Mouse (Mus musculus) erythroid progenitor cell, adult 5-6 weeks (primary cell): ENCODE data around the gene Aplnr. TPM values are rescaled to one million over a fixed set of nuclear protein-coding genes. Genes with fewer than 3 reads are reported as not detected.

ENCODE experiments used
- ATAC-seq: replicated peaks from 2 replicates; pipeline ENCODE4 v1.8.0; 2016; ENCODE audit warnings: moderate number of reproducible peaks, mild to moderate bottlenecking, moderate TSS enrichment, inconsistent platforms; ENCODE audit not compliant: poor library complexity, low FRiP score, severe bottlenecking
- total RNA-seq, 2 experiments: library from RNA; stranded (forward) in 1 of 2; stranded (reverse) in 1 of 2; fragments of 150-400 nt in 1 of 2; fragments of 186-747, 209-891 nt in 1 of 2; gene quantifications; 2 replicates each; pipeline versions ENCODE4 v1.2.3 to v1.2.4; 2015 to 2017; ENCODE audit warnings: low replicate concordance in 2 of 2

Aplnr gene
- total RNA-seq, 2 experiments from 2014 or later, result 1.3 TPM; not detected in 1

GRCm38 (mm10) chr2:85135099-85135498 lies 926 bp upstream of the Aplnr start:
- ATAC-seq, result no peak

GRCm38 (mm10) chr2:85136831-85137520 lies 951 bp downstream of the Aplnr start:
- no peak for ATAC-seq

GRCm38 (mm10) chr2:85137601-85138140 lies 1.6 kb downstream of the Aplnr start:
- no peak for ATAC-seq

DNA sequence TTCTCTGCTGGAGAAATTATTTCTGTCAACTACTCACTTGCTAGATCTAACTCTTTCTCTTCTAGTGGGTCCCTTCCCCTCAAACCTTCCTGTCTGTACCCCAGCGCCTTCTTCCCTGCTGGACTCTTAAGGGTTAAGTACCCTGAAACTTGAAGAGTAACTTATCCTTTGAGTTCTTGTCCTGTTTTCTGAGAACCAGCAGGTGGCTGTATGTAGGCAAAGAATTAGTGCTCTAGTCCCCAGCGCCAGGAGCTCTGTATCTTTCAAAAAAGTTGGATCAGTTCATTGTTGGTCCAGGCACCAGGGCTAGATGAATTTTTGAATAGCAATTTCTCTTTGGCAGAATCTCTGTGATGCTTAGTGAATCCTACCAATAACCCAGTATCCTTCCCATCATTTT lies 2.1 kb downstream of the Aplnr start:
- ATAC-seq, result no peak

GRCm38 (mm10) chr2:85139393-85139792 lies 3.4 kb downstream of the Aplnr start:
- no peak for ATAC-seq

DNA sequence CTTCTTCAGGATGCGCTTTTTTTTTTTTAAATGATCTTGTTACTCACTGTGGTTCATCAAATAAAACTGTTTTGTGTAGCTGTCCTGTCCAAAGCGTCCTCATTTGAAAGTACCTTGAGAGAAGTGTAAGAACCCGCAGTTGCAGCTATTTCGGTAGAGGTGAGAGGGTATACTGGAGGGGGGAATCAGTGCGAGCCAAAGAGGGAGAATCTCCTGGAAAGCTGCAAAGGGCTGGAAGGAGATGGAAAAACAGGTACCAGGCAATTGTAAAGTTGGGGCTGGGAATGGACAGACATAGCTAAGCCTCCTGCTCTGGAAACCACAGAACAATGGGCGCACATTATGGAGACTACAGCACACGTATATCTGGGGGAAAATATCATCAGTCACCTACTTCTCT lies 3.8 kb downstream of the Aplnr start:
- no peak for ATAC-seq

DNA sequence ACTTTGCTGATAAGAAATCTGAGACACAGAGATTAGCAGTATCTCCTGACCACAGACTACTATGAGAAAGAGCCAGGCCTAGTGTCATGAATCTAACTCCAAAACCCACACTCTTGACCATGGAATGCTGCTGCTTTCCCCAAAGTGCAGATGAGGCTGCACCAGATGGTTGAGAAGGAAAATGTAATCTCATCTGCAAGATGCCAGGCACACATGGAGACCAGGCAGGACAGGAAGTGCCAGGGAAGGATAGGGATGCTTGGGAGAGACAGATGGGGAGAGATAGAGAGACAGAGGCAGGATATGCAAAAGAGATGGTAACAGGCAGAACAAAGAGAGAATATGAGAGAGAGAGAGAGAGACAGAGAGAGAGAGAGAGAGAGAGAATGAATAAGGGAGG lies 4.8 kb downstream of the Aplnr start:
- no peak for ATAC-seq

GRCm38 (mm10) chr2:85144908-85145307 lies 8.9 kb downstream of the Aplnr start:
- ATAC-seq, result no peak

- ATAC-seq, result no peak
Observed at GRCm38 (mm10) chr2:85145346-85145745, 9.3 kb downstream of the Aplnr start.

GRCm38 (mm10) chr2:85147481-85147880 lies 11.5 kb downstream of the Aplnr start:
- ATAC-seq, result no peak

DNA sequence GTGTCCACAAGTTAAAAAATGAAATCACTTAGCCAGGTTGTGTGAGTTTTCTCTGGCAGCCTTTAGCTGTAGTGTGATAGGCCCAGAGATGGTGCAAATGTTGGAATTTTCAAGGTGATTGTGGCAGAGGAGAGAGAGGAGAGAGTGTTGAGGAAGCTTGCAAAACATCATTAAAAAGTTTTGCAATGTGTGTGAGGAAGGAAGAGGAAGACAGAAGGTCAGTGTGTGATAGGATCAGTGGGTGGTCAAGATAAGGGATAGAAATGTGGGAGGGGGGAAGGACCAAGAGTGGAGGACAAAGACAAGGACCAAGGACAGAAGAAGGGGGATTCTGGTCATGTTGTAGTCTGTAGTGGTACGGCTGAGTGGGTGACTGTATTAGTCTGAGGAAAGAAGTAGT lies 14.3 kb downstream of the Aplnr start:
- ATAC-seq, result no peak

- no peak for ATAC-seq
Observed at GRCm38 (mm10) chr2:85151233-85151632, 15.2 kb downstream of the Aplnr start.

GRCm38 (mm10) chr2:85155334-85155733 lies 19.3 kb downstream of the Aplnr start:
- no peak for ATAC-seq

GRCm38 (mm10) chr2:85156136-85156535 lies 20.1 kb downstream of the Aplnr start:
- ATAC-seq, result no peak

DNA sequence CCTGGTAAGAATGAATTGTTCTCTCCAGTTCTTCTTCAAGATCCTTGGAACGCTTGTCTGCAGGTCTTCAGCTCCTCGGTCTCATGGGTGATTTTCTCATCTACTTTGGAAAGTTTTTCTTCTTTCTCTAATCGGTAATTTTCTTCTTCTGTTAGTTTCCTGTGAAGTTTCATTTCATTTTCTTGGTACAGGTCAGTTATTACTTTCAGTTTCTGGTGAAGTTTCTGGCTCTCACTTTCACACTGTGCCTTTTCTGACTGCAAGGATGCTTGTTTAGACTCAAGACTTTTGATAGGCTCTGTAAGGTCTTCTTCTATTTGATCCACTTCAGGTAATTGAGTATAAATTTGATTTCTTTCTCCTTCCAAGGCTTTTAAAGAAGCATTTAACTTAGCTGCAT lies 21.4 kb downstream of the Aplnr start:
- no peak for ATAC-seq

- no peak for ATAC-seq
Observed at GRCm38 (mm10) chr2:85160901-85161637, 25.0 kb downstream of the Aplnr start.

DNA sequence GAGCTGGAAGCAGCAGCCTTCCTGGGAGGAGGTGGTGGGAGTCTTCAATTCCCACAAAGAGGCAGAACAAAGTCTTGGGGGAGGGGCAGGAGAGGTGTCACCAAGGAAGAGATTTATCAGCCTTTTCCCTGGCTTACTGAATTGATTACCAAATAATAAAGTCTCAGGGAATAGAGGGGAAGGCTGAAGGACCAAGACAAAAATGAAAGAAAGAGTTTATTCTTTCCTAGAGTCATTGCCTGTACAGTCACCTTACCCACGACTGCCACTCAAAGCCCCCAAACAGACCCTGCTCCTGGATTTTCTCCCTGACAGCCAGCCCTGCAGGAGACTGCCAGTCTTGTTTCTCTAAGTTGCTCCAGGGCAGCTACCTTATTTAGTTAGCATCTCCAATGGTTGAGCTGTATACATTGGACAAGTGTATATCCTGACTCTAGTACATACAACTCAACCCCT lies 25.6 kb downstream of the Aplnr start:
- no peak for ATAC-seq

DNA sequence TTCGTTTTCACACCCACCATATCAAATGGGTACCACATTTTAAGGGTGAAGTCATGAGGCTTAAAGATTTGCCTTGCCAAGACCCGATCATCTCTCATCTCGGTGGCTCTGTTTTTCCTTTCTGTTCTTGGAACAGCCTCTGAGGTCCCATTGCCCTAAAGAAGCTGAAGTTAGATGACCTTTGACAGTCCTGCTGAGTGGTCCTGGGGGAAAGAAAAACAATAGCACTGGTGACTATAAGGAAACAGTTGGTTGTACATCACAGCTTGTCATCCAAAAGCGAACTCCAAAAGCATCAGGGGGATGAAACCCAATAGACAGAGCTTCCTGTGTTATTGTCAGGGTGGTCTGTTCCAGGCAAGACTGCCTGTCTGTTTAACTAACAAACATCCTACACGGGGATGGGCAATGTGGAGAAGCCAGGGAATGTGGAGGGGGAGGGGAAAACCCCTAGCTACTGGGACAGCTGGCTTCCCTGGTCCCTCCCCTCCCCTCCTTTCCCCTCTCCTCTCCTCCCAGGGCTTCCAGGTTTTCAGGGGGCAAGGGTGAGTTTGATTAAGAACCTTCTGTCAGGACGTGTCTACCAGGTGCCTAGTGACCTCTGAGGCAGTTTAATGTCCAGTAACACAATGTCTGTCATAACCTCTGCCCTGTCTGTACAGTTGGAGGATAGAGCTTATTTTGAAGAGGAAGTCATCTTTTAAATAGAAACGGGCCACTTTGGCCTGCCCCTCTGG lies 27.5 kb downstream of the Aplnr start:
- no peak for ATAC-seq

DNA sequence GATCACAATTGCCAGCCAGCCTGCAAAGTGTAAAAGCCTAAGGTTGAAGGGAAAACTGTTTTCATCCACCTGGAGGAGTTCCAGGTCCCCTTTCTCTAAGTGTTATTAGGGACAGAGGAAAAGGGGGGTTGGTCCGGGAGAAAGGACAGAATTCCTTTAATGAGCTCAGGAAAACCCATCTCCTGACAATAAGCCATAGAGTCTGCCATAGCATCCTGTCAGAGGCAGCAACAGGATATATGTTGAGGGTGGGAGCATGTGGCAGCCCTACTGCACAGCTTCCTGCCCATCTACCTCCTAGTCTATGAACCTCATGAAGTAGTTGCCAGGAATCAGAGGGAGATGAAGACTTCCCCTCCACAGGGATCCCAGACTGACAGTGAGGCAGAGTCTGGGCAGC lies 31.6 kb downstream of the Aplnr start:
- ATAC-seq, result no peak

- ATAC-seq, result no peak
Observed at GRCm38 (mm10) chr2:85168327-85168726, 32.3 kb downstream of the Aplnr start.
